Mouse (Mus musculus): ENCODE measurements around the gene AU015836.
"Not testable (repeated sequence)": the region's sequence is repeated elsewhere in the genome, so short reads cannot be mapped to it uniquely, and the experiment has no call there.

AU015836 gene

GRCm38 (mm10) chrX:93968444-93968843 is at the start of gene AU015836:
Gene AU015836 (plus strand): TSS chrX:93968659.
- DNase-seq (ENCODE audit: extremely low spot score, low read depth, low spot score) = no peak

- DNase-seq (ENCODE audit: extremely low spot score, low read depth, low spot score) = no peak
Observed at GRCm38 (mm10) chrX:93919017-93919416, 49.4 kb upstream of the AU015836 start.

- DNase-seq (ENCODE audit: extremely low spot score, low read depth, low spot score) = no peak
Observed at GRCm38 (mm10) chrX:93928379-93928778, 40.1 kb upstream of the AU015836 start.

GRCm38 (mm10) chrX:93928794-93929193 is 39.7 kb upstream of the AU015836 start:
- DNase-seq (ENCODE audit: extremely low spot score, low read depth, low spot score) = no peak

- DNase-seq (ENCODE audit: extremely low spot score, low read depth, low spot score) = no peak
Observed at GRCm38 (mm10) chrX:93931694-93932093, 36.8 kb upstream of the AU015836 start.

GRCm38 (mm10) chrX:93956727-93957126 is 11.7 kb upstream of the AU015836 start:
- DNase-seq (ENCODE audit: extremely low spot score, low read depth, low spot score) = no peak

GRCm38 (mm10) chrX:93958502-93958901 is 10.0 kb upstream of the AU015836 start:
- DNase-seq (ENCODE audit: extremely low spot score, low read depth, low spot score) = no peak

GRCm38 (mm10) chrX:93980341-93980740 is 11.9 kb downstream of the AU015836 start:
- DNase-seq (ENCODE audit: extremely low spot score, low read depth, low spot score) = no peak

- DNase-seq (ENCODE audit: extremely low spot score, low read depth, low spot score) = no peak
Observed at GRCm38 (mm10) chrX:93982193-93982592, 13.7 kb downstream of the AU015836 start.

- not testable (repeated sequence) for DNase-seq (ENCODE audit: extremely low spot score, low read depth, low spot score)
Observed at GRCm38 (mm10) chrX:93985096-93985495, 16.6 kb downstream of the AU015836 start.

- no peak for DNase-seq (ENCODE audit: extremely low spot score, low read depth, low spot score)
Observed at GRCm38 (mm10) chrX:94006991-94007390, 38.5 kb downstream of the AU015836 start.

- no peak for DNase-seq (ENCODE audit: extremely low spot score, low read depth, low spot score)
Observed at GRCm38 (mm10) chrX:94009442-94009841, 41.0 kb downstream of the AU015836 start.

- DNase-seq (ENCODE audit: extremely low spot score, low read depth, low spot score) = no peak
Observed at GRCm38 (mm10) chrX:94011656-94012173, 43.3 kb downstream of the AU015836 start.

GRCm38 (mm10) chrX:94012479-94013167 is 44.2 kb downstream of the AU015836 start:
- no peak for DNase-seq (ENCODE audit: extremely low spot score, low read depth, low spot score)

GRCm38 (mm10) chrX:94016891-94017290 is 48.4 kb downstream of the AU015836 start:
- DNase-seq (ENCODE audit: extremely low spot score, low read depth, low spot score) = no peak

- DNase-seq (ENCODE audit: extremely low spot score, low read depth, low spot score) = no peak
Observed at GRCm38 (mm10) chrX:94022264-94022874, 53.9 kb downstream of the AU015836 start.

Data from hindlimb bud, embryonic 11.5 days (tissue).